Mouse (Mus musculus): Measurements from ENCODE around the gene Itgb4. TPM values are rescaled to one million over a fixed set of nuclear protein-coding genes. Genes with fewer than 3 reads are reported as not detected.

Itgb4 gene
- 1 to 10 TPM; 3.7 to 6.6 TPM for total RNA-seq (2021)

DNA sequence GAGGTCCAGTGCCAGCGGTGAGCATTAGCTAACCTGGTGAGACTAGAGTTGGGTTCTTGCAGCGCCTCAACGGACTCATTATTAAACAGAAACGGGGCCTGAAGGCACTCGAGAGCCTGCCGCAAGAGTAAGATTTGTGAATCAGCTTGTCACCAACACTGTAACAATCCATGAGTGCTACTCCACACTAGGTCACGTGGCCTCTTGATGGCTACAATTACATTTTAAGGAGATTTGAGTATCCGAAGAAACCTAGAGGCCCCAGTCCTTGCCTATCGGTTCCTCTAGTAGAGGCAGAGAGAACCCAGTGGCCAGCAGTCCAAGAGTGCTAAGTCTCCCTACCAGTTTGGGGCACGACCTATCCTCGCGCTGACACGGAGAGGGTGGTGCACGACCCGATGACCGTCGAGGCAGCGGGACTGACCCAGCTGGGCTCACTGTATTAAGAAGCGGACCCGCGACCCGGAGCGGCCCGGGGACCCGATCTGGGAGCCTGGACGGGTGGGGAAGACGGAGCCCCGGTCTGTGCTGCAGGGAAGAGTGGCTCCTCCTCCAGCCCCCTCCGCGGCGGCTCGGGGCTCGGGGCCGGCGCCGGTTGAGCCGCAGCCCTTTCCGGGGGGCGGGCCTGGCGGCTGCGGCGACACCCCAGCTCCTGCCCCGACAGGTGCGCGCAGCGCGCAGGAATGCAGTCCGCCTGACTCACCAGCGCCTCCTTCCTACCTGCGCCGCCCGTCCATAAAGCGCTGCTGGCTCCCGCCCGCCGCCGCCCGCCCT lies at the start of gene Itgb4:
Itgb4 (plus strand) TSS at position 401 of the 774 bp plus-strand sequence.
- no peak for DNase-seq (ENCODE audit: low spot score in 2 of 2)
- intact Hi-C loops (cut with DNase I): no loop called here

DNA sequence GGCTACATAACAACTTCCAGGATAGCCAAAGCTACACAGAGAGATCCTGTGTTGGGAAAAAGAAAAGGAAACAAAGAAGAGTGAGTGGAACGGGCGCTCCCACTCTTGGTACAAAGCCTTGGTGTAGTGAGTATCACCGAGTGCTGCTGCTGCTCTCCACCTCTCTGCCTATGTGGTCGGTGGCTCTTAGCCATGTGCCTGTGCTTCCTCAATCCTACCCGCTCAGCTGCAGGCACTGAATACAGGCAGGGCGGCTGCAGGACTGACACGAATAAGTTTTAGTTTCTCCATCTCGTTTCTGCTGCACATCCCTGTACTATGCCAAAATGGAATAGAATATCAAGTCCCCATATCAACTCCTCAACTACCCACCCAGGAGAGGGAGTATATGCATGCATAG lies 45.5 kb upstream of the Itgb4 start:
- intact Hi-C loops (cut with DNase I): no loop called here
- DNase-seq (ENCODE audit: low spot score in 2 of 2): no peak

DNA sequence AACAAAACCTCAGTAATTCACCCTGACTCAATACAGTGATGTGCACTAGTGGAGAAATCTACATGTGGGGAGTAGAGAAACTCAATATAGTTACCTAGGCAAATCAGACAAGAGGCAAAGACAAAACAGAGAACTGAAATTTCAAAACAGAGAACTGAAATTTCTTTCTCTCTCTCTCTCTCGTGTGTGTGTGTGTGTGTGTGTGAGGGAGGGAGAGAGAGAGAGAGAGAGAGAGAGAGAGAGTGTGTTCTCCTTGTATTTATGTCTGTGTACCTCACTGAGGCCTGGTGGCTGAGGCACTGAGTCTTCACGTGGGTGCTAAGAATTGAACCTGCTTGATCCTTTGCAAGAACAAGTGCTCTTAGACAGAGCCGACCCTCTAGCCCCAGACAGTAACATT lies 44.7 kb upstream of the Itgb4 start:
- DNase-seq (ENCODE audit: low spot score in 2 of 2): no peak
- intact Hi-C loops (cut with DNase I): loop anchor here (10.0 kb wide), 2 partner anchors 175 to 535 kb away; partner anchors contain the start of gene Qrich2

DNA sequence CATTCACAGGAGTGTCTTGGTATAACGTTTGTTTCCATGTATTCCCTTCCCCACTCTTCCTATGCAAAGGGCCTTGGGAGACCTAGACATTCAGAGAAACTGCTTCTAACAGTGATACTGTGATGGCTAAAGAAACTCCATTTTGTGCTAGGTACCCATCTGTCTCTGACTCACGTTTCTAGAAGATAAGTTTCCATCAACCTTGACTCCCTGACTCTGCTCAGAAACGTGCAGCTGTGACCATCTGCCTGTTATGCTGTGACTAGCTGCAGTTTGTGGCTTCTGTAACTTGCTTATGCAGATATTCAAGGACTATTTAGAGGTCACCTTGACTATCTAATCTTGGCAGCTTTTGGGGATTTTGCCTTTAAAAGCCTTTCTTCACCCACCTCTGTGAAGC lies 43.3 kb upstream of the Itgb4 start:
- DNase-seq (ENCODE audit: low spot score in 2 of 2): no peak
- intact Hi-C loops (cut with DNase I): loop anchor here (10.0 kb wide), 2 partner anchors 174 to 534 kb away; partner anchors contain the start of gene Qrich2

DNA sequence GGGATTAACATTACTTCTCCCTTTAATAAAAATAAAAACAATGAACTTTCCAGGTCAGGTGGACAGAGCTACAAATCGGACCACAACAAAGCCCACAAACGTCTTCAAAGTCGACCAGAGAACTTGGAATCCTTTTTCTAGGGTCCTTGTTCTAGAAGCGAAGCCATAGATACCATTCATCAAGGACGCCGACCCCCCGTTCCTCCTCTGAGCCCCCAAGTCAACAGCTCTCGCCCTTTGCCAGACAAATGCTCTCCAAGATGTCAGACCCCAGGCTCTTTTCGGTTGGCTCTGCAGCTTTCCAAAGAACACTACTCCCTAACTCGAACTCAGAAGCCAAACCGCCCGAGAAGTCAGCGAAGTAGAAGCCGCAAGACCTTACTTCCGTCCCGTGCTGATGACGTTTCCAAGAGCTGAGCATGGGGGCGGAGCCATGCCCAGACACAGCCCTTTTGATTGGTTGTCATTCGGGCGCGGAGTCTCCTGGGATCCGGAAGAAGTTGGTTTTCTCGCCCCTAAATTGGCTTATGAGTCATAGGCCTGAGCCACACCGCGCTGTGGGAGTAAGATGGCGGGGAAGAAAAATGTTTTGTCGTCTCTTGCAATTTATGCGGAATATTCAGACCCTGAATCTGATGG lies 41.3 kb upstream of the Itgb4 start, which contains the start of the genes Sap30bp and Recql5:
Sap30bp (plus strand) TSS at position 175 of the 639 bp plus-strand sequence.
Recql5 (minus strand) TSS at position 370 of the 639 bp plus-strand sequence.
- intact Hi-C loops (cut with DNase I): loop anchor here (10.0 kb wide), 2 partner anchors 172 to 532 kb away; partner anchors contain the start of gene Qrich2
- DNase-seq (ENCODE audit: low spot score in 2 of 2): peak; percentile 98 to 99

DNA sequence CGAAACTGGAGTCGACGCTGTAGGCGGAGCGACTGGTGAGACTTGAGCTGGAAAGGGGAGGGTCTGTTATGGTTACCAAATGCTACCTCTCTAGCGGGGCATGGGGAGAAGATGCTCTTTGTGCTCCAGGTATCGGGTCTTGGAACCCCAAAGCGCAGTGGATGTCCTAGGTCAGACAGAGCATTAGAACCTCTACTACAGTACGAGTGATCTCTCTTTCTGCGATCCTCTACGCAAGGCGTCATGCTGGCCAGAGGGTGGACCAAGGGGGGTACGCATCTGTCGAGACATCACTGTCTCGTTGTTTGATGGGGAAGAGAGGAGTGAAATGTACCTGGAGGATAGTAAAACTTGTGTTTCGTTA lies 40.8 kb upstream of the Itgb4 start:
- no peak for DNase-seq (ENCODE audit: low spot score in 2 of 2)
- intact Hi-C loops (cut with DNase I): loop anchor here (10.0 kb wide), 2 partner anchors 171 to 531 kb away; partner anchors contain the start of gene Qrich2

DNA sequence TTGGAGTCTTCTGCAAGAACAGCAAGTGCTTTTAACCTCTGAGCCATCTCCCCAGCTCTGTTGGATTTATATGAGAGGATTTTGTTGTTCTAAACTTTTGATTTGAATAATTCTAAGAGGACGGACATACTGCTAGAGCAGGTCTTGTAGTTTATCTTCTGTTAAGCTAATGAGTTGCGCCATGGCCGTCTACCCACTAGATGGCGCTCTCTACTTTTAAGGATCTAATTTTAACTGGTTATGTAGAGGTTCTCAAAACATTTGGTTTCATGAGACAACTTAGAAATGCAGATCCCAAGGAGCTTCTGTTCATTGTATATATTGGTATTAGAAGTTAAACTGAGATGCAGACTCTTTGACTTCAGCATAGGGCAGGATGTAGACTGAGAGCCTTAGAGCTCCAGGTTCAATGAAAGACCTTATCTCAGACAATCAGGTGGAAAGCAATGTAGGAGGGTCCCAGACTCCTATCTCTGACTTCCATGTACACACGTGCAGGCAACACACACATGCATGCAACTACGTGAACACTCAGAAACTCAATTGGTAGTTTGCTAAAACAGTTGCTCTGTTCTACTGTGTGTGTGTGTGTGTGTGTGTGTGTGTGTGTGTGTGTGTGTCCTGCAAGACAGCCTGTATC lies 34.7 kb upstream of the Itgb4 start:
- peak; percentile 58 to 76 for DNase-seq (ENCODE audit: low spot score in 2 of 2)
- intact Hi-C loops (cut with DNase I): loop anchor here (2.0 to 10.0 kb wide), 3 partner anchors 59 to 525 kb away; partner anchors contain the start of gene Qrich2

DNA sequence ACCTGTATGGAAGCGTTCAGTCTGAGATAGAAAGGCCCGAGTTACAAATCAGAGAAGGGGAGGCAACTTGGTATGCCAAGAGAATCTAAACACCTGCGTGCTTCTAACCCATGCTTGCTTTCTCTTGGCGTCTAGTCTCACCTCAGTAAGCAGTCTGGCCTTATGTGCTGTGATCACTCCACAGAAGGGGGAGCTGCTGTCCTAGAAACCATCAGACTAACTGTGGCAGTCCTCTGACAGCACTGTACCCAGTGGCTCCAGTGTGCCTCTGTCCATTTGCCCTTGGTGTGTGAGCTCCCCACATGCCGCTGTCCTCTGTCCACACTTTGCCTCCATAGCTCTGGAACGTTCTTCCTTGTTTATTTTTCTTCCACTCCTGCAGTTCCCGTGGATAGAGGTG lies 32.5 kb upstream of the Itgb4 start:
- intact Hi-C loops (cut with DNase I): no loop called here
- DNase-seq (ENCODE audit: low spot score in 2 of 2): no peak

DNA sequence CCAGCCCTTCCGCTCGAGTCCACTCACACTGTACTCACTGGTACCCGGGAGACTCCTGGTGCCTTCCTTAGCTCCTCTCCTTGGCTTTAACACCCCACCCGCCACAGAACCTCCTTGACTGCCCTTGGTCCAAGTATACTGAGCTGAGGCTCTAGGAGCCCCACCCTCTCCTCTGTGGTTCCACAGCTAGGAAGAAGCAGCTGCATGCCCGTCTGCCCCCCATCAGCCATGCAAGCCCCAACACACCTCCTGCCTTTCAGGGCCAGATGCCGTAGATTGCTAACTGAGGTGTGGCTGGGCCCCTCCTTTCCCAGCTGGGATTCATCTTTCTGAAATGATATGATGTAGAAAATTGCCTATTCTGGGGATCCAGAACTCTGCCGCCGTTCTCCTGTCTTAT lies 29.3 kb upstream of the Itgb4 start:
- intact Hi-C loops (cut with DNase I): no loop called here

DNA sequence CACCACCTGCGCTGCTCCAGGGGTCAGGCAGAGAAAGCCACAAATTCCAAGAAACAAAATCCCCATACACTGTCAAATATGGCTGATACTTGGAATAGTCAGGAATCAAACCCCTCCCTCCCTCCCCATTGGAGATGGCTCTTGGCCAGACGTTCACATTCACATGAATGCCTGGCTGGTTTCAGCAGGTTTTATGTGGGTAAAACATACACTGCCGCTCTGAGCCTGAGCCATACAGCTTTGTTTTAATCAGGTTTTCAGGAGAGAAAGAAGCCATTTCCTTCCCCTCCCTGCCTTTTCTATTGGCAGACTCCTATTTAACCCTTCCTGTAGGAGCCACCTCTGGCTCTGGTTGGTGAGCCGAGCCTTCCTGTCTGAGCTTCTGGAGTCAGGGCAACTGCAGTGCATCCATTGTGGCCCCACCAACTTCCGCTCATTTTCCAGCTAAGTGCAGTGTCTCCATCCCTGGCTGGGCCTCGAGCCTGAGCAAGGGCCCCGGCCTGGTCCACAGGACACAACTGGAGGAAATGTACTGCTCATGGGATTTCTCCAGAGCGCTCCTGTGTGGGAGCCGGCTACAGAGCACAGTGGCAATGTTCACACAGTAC lies 28.2 kb upstream of the Itgb4 start:
- intact Hi-C loops (cut with DNase I): no loop called here
- DNase-seq (ENCODE audit: low spot score in 2 of 2): no peak

More for the DNA sequence above, 29.3 kb upstream of the Itgb4 start:
- no peak for DNase-seq (ENCODE audit: low spot score in 2 of 2)

DNA sequence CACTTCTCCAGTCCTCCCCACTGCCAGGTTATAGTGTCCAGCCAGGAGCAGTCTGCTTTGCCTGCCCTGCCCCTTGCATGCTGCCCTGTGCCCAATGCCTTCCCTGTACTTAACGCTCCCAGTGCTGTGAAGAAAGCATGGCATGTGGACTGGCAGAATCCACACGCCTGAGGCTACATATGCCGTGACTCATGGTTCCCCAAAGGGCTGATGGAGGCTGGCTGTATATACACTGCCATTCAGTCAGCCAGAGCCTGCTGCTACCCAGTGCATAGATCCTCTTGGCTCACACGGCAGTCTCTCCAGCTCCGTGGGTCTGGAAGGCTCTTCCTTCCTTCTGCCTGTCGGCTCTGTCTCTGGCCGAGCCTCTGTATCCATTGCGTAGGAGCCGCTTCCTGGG lies 26.2 kb upstream of the Itgb4 start:
- intact Hi-C loops (cut with DNase I): no loop called here
- no peak for DNase-seq (ENCODE audit: low spot score in 2 of 2)

DNA sequence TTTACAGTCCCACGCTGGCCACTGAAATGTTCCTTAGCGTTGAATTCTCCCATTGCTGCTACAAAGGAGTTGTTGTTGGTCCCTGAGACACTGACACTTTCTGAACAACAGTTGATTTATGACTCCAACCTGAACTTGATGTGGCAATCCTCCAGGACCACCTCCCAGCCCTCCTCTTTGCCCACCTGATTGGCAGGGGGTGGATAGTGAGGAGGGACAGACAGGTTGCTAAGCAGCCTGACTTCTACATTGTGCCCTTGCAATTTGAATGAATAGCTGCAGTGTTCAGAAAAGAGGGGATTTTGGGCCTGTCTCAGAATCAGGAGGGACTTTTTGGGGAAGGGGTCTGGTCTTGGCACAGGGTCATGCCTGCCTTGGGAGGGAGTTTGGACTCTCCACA lies 23.8 kb upstream of the Itgb4 start:
- no peak for DNase-seq (ENCODE audit: low spot score in 2 of 2)
- intact Hi-C loops (cut with DNase I): no loop called here

DNA sequence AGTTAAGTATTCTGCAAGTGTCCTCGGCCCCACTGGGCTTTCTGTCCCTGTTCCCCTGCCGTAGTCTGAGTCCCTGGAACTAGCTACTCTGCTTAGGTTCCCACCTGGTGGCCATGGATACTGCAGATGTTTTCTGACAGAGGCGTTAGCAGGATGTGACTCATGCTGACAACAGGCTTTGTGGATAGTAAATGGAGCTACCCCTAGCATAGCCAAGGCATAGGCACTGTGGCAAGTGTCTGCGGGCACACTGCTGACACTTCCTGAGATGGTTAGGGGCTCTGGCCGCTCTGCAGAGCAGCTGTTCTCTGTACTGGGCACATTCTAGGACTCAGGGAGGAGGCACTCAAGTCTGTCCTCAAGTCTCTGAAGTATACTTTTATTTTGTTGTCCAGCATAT lies 19.8 kb upstream of the Itgb4 start:
- no peak for DNase-seq (ENCODE audit: low spot score in 2 of 2)
- intact Hi-C loops (cut with DNase I): no loop called here

DNA sequence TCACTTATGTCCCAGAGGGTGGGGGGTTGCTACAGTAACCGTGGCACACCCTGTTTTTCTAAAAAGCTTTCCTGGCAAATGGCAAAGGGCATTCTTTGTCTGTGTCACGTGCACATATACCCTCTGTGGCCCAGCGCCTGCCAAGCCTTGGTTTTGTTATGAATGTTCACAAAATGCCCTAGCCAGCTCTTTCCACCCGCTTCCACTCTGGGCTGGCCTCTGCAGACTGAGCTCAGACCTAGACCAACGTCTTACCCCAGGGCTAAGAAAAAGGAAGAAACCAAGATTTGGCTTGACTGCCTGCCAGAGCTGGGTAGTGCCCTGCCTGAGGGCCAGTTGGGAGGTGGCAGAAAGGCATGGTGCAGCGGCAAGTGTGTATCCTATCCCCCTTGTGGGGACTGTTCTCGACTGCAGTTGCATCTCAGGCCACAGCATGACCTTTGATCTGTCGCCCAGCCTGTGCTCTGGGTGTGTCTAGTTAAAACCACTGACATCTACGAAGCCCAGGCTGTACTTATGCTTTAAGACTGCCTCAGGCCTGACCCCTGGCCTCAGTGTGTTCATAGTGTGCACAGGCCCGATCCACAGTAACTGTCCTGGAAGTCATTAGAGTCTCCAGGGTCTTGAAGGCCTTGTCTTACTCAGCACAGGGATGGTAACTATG lies 19.2 kb upstream of the Itgb4 start:
- intact Hi-C loops (cut with DNase I): no loop called here

DNA sequence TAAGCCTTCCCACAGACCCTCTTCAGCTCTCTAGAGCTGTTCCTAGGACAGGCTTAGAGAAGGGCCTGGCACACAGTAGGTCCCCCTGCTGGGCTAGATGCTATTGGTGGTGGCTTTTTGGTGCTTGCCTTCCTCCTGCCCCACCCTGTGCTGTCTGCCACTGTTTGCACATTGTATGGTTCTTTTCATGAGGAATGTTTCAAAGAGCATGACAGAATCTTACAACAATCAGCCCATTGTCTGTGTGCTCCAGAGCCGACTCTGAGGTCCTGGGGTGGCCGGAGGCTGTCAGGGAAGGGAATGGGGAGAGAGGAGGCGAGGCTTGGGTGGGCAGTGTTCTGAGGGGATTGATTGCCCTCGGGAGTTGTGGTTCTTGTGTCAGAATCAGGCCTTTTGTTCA lies 18.1 kb upstream of the Itgb4 start:
- intact Hi-C loops (cut with DNase I): no loop called here

More for the DNA sequence above, 19.2 kb upstream of the Itgb4 start:
- no peak for DNase-seq (ENCODE audit: low spot score in 2 of 2)

DNA sequence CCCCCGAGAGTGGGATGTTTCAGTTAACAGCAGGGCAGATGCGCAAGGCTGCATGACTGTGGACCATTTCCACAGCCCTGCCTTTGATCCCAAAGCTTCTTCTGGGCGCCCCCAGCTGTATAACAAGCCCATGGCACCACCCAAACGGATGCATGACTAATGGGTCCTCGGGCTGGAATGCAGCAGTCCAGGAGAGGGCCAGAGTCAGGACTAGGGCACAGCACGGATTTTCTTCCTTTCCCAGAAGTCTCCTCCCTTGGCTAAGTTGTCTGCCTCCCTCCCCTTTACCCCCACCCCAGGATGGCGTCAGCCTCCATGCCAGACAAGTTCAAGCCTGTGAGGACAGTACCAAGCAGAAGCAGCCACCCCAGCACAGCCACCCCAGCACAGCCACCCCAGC lies 16.5 kb upstream of the Itgb4 start:
- DNase-seq (ENCODE audit: low spot score in 2 of 2): no peak
- intact Hi-C loops (cut with DNase I): no loop called here

More for the DNA sequence above, 18.1 kb upstream of the Itgb4 start:
- no peak for DNase-seq (ENCODE audit: low spot score in 2 of 2)

DNA sequence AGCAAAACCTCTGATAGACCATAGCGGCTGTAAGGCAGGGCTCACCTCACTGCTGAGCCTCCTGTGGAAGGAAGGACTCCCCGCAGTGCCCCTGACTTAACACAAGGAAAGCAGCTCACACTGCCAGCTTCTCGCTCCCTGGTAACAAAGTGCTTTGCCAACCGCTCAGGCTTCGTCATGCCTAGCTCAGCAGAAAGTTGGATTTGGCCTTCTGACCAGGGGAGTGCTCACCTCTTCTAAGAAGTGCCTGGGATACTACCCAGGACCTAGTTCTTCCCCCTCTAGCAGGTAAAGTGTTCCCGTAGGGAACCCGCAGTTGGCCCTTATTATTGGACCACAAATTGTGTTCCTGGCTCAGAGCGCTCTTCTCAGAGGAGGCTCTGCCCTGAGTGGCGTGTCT lies 15.5 kb upstream of the Itgb4 start:
- no peak for DNase-seq (ENCODE audit: low spot score in 2 of 2)
- intact Hi-C loops (cut with DNase I): no loop called here

DNA sequence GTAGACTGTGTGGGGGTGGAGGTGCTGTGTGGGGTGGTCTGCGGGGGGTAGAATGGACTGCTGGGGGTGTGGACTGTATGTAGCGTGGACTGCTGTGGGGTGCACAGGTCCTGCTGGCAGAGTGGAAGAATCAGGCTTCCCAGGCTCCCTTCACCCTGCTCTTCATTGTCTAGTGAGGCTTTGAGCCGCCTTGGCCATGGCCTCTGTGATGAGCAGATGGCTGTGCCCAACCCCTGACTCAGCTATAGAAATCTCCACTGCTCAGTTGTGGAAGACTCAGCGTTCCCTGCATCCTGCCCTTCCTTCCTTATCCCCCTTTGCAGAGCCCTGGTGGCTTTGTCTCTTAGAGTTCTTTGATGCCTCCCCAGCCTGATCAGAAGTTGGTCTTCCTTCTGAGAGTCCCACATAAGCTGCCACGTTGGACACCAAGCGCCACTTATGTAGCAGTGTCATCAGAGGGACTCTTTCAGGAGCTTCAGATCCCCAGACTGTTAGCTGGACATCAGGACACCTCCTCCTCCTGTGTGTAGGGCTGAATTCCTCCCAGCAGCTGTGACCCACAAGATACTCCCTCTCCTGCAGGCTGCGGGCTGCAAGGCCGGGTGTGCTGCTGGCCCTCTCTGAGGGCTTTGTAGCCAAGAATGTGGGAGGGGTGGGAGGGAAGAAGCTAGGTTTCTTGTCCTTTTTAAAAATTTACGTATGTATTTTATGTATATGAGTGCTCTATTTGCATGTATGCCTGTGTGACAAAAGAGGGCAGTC lies 11.7 kb upstream of the Itgb4 start:
- no peak for DNase-seq (ENCODE audit: low spot score in 2 of 2)
- intact Hi-C loops (cut with DNase I): no loop called here

All from left cerebral cortex, postnatal 25 days (tissue).